Mouse (Mus musculus): Measurements from ENCODE around the gene Gm16253.

DNA sequence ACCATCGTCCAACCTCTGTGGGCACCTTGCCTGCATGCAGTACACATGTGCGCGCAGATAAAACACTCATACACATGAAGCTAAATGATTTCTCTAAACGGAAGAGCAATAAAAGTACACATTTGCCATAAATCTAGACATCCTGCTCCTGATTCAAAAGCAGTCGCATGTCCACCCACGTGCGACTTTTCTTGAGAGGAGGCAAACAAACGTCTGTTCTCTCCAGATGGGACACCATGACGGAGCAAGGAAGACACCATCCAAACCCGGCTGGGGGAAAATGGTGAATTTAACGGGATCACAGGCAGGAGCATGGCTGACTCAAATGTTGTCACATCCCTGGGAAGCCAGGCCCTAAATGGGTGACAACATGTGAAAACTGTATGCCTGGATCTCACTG, 33.4 kb upstream of the Gm16253 start:
- TF ChIP-seq CTCF (conservative IDR thresholded peaks at IDR 0.05; ENCODE audit: low read length) (no peak), POU5F1 (IDR thresholded peaks at IDR 0.05; ENCODE audit: borderline replicate concordance, low read length) (no peak), NANOG (IDR thresholded peaks at IDR 0.05; ENCODE audit: borderline replicate concordance, low read length) (no peak)
